Mouse (Mus musculus) forebrain, embryonic 14.5 days (tissue): Measurements from ENCODE around the gene Nfkbie. TPM values are rescaled to one million over a fixed set of nuclear protein-coding genes. Genes with fewer than 3 reads are reported as not detected.
A peak's percentile ranks its signal among the peaks of the same experiment; 100 is the strongest.

Experiments
- ATAC-seq: fragments of 200-750 bp; cut with Nextera tagmentation; 2 replicates; pipeline ENCODE4 v1.8.0; 2017; ENCODE audit warnings: mild to moderate bottlenecking, moderate library complexity
- DNase-seq: peaks from one replicate; pipeline ENCODE4 v3.0.0-alpha.2; 2015; ENCODE audit warnings: low spot score
- H3K27ac ChIP-seq: fragments of 300-500 bp; sonication (generic); 2 replicates; pipeline ENCODE4 v1.5.1; 2014; ENCODE audit warnings: low read depth, mild to moderate bottlenecking, control low read depth, low read length, moderate library complexity
- H3K27me3 ChIP-seq: fragments of 300-500 bp; sonication (generic); replicated peaks from 2 replicates; pipeline ENCODE4 v1.6.1; 2014; ENCODE audit warnings: low read length, control low read depth, mixed read lengths; ENCODE audit not compliant: control insufficient read depth, insufficient read depth
- H3K36me3 ChIP-seq: fragments of 300-500 bp; sonication (generic); 2 replicates; pipeline ENCODE4 v1.6.1; 2014; ENCODE audit warnings: low read length, control low read depth; ENCODE audit not compliant: control insufficient read depth, insufficient read depth
- H3K4me1 ChIP-seq: fragments of 300-500 bp; sonication (generic); 2 replicates; pipeline ENCODE4 v1.6.1; 2014; ENCODE audit warnings: antibody characterized with exemption, low read length, control low read depth; ENCODE audit not compliant: control insufficient read depth, insufficient read depth
- H3K4me2 ChIP-seq: fragments of 300-500 bp; sonication (generic); 2 replicates; pipeline ENCODE4 v1.6.1; 2014; ENCODE audit warnings: mild to moderate bottlenecking, control low read depth, low read length
- H3K4me3 ChIP-seq: fragments of 300-500 bp; sonication (generic); 2 replicates; pipeline ENCODE4 v1.5.1; 2014; ENCODE audit warnings: low read depth, low read length, control low read depth
- H3K9ac ChIP-seq: fragments of 300-500 bp; sonication (generic); 2 replicates; pipeline ENCODE4 v1.6.1; 2014; ENCODE audit warnings: mild to moderate bottlenecking, low read length, control low read depth, moderate library complexity
- H3K9me3 ChIP-seq: fragments of 300-500 bp; sonication (generic); replicated peaks from 2 replicates; pipeline ENCODE4 v1.6.1; 2016; ENCODE audit warnings: low read length, control low read depth, mixed read lengths; ENCODE audit not compliant: control insufficient read depth
- WGBS: fragments of 180-500 bp; shearing (Covaris S2); extraction: QIAGEN DNeasy Blood & Tissue Kit; methylation state at CpG from one replicate; pipeline ENCODE4 v1.1.7; 2014; 5-methylcytosine and 5-hydroxymethylcytosine counted together
- polyA plus RNA-seq: library from polyadenylated mRNA; unstranded; fragments of >200 nt; fragmentation: Nextera tagmentation; extraction: Ambion mirVana; gene quantifications from 2 replicates; pipeline ENCODE4 v1.2.1, GENCODE M21; 2014

Gene Nfkbie
- polyA plus RNA-seq: 3.3 and 4.1 TPM in 2 replicates

DNA sequence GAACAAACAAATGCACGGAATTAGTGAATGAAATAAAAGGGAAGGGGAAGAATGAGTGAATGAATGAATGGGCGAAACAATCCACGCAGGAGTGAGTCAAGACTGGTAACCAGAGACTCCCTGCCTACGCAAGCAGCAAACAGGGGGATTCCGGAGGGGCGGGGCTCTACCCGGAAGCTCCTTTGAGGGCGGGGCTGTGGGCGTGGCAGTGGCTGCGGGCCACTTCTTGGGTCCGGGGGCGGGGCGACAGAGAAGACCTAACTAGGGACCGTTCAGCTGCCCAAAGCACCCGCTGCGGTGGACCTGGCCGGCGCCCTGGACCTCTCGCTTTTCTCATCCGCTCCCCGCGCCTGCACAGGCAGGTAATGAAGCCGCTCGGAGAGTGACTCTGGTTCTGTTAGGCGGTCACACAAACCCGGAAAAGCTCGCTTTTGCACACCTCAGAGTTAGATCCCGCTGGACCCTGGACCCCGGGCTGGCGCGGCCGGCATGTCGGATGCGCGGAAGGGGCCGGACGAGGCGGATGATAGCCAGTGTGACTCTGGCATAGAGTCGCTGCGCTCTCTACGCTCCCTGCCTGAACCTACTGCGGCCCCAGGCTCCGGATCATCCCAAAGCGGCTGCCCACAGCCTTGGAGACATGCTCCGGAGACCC is at the start of gene Nfkbie:
Gene Nfkbie (plus strand): TSS at position 252 of the 655 bp plus-strand sequence.
- no peak within 1 kb of the TSS for H3K27ac ChIP-seq
- H3K36me3 ChIP-seq: no peaks in the 10 kb centered on the region
- under 1% methylated on average over 45 of the region's 45 CpGs for WGBS
- H3K9me3 ChIP-seq: no peaks in the 10 kb centered on the region
- peaks cover 7% of the 10 kb centered on the region; the same call in 1 of the 2 replicates for H3K27me3 ChIP-seq
- peak within 1 kb of the TSS; percentile 58 for H3K4me3 ChIP-seq
- no peaks in the 10 kb centered on the region for H3K4me1 ChIP-seq
- H3K9ac ChIP-seq: peak within 1 kb of the TSS; percentile 75
- DNase-seq: peak; percentile 92
- ATAC-seq: peak; percentile 80
- H3K4me2 ChIP-seq: peak within 1 kb of the TSS; percentile 95

DNA sequence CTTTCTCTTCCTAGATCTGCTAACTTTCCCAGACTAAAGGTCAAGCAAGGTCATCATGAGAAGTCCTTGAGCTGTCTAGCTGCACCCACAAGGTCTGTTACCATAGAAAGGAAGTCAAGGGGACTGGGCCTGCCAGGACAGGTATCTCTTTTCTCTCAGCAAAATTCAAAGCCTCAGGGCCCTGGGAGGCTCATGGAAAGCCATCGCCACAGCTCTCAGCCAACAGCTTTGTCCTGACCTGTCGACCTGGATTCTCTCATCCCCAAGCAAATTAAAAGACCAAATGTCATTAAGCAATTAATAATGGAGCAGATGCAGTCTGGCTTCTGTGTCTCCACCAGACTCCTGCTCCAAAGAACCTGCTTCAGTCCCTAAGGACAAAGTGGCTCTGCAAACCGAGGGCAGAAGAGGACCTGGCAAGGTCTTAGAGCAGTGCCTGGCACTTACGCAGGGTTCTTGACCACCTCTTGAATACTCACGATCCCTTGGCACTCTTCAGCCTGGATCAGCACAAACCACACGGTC is 49.5 kb upstream of the Nfkbie start:
- Histone ChIP-seq H3K4me1 (peaks cover 4% of the 10 kb centered on the region; the same call in 1 of the 2 replicates), H3K4me3 (no peak overlapping the region), H3K9ac (peak overlapping the region; percentile 80; the same call in 1 of the 2 replicates), H3K36me3 (peaks cover 17% of the 10 kb centered on the region), H3K27me3 (no peaks in the 10 kb centered on the region), H3K9me3 (no peaks in the 10 kb centered on the region), H3K4me2 (no peak overlapping the region), H3K27ac (no peak overlapping the region)
- DNase-seq (no peak), ATAC-seq (peak; percentile 38; the same call in 1 of the 2 replicates)
- 71% methylated on average over 6 of the region's 6 CpGs for WGBS

DNA sequence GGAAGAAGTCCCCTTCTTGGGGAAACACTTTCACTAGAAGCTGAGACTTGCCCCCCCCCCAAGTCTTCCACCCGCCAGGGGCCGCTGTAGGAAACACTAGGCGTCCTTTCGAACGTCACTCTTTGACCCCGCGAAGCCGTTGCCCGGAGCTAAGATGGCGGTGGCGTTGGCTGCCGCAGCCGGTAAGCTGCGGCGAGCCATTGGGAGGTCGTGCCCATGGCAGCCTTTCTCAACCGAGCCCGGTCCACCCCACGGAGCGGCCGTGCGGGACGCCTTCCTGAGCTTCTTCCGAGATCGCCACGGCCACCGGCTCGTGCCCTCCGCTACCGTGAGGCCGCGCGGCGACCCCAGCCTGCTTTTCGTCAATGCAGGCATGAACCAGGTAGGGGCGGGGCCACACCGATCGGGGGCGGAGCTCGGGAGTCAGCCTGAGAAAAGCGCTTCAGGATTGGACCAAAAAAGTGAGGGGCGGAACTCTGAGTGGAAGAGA is 48.8 kb upstream of the Nfkbie start, which contains the start of gene Aars2:
Gene Aars2 (plus strand): TSS at position 142 of the 490 bp plus-strand sequence.
- H3K36me3 ChIP-seq: peaks cover 17% of the 10 kb centered on the region
- DNase-seq (peak; percentile 97), ATAC-seq (peak; percentile 95)
- under 1% methylated on average over 42 of the region's 42 CpGs for WGBS
- peaks cover 4% of the 10 kb centered on the region; the same call in 1 of the 2 replicates for H3K4me1 ChIP-seq
- H3K4me2 ChIP-seq: peak within 1 kb of the TSS; percentile 30
- H3K27ac ChIP-seq: peak within 1 kb of the TSS; percentile 88
- H3K9ac ChIP-seq: peak within 1 kb of the TSS; percentile 80
- peak within 1 kb of the TSS; percentile 69 for H3K4me3 ChIP-seq
- no peaks in the 10 kb centered on the region for H3K9me3 ChIP-seq
- no peaks in the 10 kb centered on the region for H3K27me3 ChIP-seq

DNA sequence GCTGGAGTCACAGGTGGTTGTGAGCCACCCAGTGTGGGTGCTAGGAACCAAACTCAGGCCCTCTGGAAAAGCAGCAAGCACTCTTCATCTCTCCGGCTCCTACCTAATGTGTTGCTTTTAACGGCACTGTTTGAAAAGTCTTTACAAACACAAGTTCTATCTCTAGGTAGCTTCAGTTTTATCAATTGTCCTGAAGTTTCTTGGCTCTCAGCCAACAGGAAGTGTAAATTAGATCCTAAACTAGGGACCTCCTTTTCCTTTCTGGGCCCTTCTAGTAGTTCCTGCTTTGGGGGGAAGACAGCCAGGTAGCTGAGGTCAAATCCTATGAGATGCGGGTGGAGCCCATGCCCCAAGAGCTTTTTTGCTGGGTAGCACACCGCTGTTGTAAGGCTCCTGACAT is 44.6 kb upstream of the Nfkbie start:
- Histone ChIP-seq H3K27ac (no peak overlapping the region), H3K4me3 (no peak overlapping the region), H3K27me3 (no peaks in the 10 kb centered on the region), H3K4me1 (peaks cover 4% of the 10 kb centered on the region; the same call in 1 of the 2 replicates), H3K36me3 (peaks cover 18% of the 10 kb centered on the region), H3K9me3 (no peaks in the 10 kb centered on the region), H3K9ac (no peak overlapping the region), H3K4me2 (no peak overlapping the region)
- WGBS: 94% methylated on average over 4 of the region's 4 CpGs
- DNase-seq (no peak), ATAC-seq (no peak)

DNA sequence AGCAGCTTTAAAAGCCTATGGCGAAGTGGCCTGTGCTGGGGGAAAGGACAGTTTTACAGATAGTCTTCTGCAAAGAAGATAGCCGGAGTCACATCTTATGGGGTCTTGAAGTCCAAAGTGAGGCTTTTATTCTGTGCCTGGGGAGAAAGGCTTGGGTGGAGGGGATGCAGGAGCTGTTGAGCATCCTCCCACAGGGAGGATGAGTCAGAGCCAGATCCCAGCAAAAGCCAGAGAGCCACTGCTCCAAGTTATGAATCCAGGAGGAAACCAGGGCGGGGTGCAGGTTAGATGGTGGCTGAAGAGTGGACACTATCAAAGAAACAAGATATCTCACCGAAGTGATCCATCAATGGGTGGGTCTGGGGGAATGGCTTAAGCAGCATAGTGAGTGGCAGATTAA is 43.7 kb upstream of the Nfkbie start:
- peaks cover 4% of the 10 kb centered on the region; the same call in 1 of the 2 replicates for H3K4me1 ChIP-seq
- H3K4me2 ChIP-seq: no peak overlapping the region
- no peaks in the 10 kb centered on the region for H3K27me3 ChIP-seq
- no peak overlapping the region for H3K27ac ChIP-seq
- no peak for ATAC-seq
- no peak for DNase-seq
- no peak overlapping the region for H3K9ac ChIP-seq
- WGBS: 94% methylated on average over 4 of the region's 4 CpGs
- no peak overlapping the region for H3K4me3 ChIP-seq
- no peaks in the 10 kb centered on the region for H3K9me3 ChIP-seq
- peaks cover 21% of the 10 kb centered on the region for H3K36me3 ChIP-seq

DNA sequence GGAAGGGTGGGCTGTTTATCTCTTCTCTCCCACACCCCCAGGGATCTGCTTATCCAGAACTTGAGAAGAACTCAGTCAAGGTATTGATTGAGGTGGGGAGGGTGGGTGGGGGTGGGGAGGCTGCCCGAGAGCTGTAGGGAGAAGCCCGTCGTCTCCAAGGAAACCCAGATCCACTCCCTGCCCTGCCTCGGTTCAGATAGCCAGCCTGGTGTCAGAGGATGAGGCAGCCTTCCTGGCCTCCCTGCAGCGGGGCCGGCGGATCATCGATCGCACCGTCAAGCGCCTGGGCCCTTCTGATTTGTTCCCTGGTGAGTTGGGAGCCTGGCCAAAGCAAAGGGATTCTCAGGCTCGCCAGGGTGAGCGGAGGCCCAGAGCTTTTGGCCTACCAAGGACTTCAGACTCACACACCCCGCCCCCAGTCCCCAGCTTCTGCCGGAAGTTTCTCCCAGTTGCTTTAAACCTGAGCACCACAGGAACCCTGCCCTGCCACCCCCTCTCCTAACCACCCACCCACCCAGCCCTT is 40.2 kb upstream of the Nfkbie start:
- ATAC-seq (no peak), DNase-seq (no peak)
- H3K27me3 ChIP-seq: no peaks in the 10 kb centered on the region
- H3K9ac ChIP-seq: no peak overlapping the region
- H3K9me3 ChIP-seq: no peaks in the 10 kb centered on the region
- H3K4me3 ChIP-seq: no peak overlapping the region
- H3K4me1 ChIP-seq: no peaks in the 10 kb centered on the region
- WGBS: 45% methylated on average over 15 of the region's 15 CpGs
- no peak overlapping the region for H3K27ac ChIP-seq
- H3K36me3 ChIP-seq: peaks cover 15% of the 10 kb centered on the region; the same call in 1 of the 2 replicates
- H3K4me2 ChIP-seq: no peak overlapping the region

DNA sequence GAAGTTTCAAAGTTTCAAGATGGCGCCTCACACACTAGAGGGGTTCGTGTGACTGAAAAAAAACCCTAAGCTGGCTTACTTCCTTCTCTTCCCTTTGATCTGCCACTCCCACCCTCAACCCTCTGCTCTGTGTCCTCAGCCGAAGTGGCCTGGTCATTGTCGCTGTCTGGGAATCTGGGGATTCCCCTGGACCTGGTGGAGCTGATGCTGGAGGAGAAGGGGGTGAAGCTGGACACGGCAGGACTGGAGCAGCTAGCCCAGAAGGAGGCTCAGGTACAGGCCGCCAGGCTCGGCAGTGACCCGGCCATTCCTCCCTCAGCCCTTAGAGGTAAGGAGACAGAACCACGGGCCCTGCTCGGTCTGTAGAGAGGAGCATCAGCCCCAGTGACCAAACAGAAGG is 39.7 kb upstream of the Nfkbie start:
- peaks cover 15% of the 10 kb centered on the region for H3K36me3 ChIP-seq
- ATAC-seq (no peak), DNase-seq (no peak)
- H3K4me3 ChIP-seq: no peak overlapping the region
- H3K4me2 ChIP-seq: no peak overlapping the region
- no peaks in the 10 kb centered on the region for H3K9me3 ChIP-seq
- no peak overlapping the region for H3K9ac ChIP-seq
- H3K4me1 ChIP-seq: no peaks in the 10 kb centered on the region
- H3K27me3 ChIP-seq: no peaks in the 10 kb centered on the region
- no peak overlapping the region for H3K27ac ChIP-seq
- 91% methylated on average over 10 of the region's 10 CpGs for WGBS

DNA sequence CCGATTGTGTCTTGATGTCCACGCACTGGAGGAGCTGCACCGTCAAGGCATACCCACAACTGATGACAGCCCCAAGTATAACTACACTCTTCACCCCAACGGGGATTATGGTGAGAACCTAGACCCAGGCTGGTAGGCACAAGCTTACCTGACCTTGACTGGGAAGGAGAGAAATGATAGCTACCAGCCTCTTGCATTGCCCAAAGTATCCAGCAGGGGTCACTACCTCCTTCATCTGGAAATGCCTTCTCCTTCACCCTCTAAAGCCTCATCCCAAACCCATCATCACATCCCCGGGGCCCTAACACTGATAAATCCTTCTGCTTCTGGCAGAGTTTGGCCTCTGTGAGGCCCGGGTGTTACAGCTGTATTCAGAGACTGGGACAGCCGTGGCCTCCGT is 39.0 kb upstream of the Nfkbie start:
- DNase-seq (peak; percentile 84), ATAC-seq (peak; percentile 51; the same call in 1 of the 2 replicates)
- no peaks in the 10 kb centered on the region for H3K27me3 ChIP-seq
- no peaks in the 10 kb centered on the region for H3K4me1 ChIP-seq
- no peak overlapping the region for H3K4me3 ChIP-seq
- H3K27ac ChIP-seq: no peak overlapping the region
- no peak overlapping the region for H3K4me2 ChIP-seq
- peaks cover 17% of the 10 kb centered on the region for H3K36me3 ChIP-seq
- no peaks in the 10 kb centered on the region for H3K9me3 ChIP-seq
- WGBS: 54% methylated on average over 8 of the region's 8 CpGs
- H3K9ac ChIP-seq: no peak overlapping the region

DNA sequence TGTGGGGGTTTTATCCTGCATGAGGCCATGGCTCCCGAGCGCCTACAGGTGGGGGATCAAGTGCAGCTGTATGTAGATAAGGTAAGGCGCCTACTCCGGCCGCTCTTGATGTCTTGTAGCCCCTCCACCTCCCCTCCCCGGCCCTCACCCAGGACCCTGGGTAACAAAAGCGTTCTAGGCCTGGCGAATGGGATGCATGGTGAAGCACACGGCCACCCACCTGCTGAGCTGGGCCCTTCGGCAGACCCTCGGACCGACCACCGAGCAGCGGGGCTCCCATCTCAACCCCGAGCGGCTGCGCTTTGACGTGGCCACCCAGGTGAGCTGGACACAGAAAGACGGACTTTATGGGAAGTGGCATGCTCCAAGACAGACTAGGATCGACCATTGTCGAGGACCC is 38.4 kb upstream of the Nfkbie start:
- Histone ChIP-seq H3K4me1 (no peaks in the 10 kb centered on the region), H3K27ac (no peak overlapping the region), H3K4me2 (no peak overlapping the region), H3K9me3 (no peaks in the 10 kb centered on the region), H3K9ac (no peak overlapping the region), H3K36me3 (peaks cover 17% of the 10 kb centered on the region), H3K27me3 (no peaks in the 10 kb centered on the region), H3K4me3 (no peak overlapping the region)
- DNase-seq (no peak), ATAC-seq (no peak)
- 89% methylated on average over 21 of the region's 21 CpGs for WGBS
